Mouse (Mus musculus): Measurements from ENCODE around the gene Krt18.
A peak's percentile ranks its signal among the peaks of the same experiment; 100 is the strongest.

Krt18 gene

DNA sequence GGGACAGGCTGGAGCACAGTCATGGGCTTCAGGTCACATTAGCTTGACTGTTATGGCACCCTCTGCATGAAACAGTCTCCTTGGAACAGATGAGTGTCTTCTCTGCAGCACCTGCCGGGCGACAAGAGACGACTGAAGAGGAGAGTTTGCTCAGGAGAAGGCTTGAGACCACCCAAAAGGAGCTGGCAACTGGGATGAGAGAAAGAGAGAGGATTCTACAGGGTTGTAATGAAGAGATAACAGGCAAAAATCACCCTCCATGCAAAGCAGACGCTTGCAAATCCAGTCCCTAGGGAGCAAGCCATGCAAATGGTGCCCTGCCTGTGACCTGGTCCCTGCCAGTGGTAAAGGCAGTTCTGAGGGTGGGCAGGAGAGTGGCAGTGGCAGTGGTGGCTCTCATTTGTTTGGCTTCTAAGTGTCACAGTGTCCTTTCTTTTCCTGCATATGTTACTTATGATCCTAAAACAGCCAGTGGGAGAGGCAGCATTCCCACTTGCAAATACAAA, 15.7 kb upstream of the Krt18 start:
- DNase-seq: no peak

DNA sequence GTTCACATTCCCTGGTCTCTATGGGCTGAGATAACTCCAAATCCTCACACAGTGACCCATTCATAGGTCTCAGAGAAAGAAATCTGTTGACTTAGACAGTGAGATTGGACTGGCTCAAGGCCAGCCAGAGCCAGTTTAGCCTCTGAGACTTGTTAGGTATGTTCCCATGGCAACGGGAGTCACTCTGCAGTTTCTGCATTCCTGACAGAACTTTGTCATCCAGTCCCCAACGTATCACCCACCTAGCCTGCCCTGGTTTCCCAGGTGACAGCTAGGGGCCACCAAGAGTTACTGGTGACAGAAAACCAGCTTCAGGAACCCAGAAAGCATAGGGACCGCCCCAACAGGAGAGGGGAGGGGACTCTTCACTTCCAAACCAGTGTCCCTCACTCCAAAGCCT, 14.3 kb upstream of the Krt18 start:
- DNase-seq: peak; percentile 26

DNA sequence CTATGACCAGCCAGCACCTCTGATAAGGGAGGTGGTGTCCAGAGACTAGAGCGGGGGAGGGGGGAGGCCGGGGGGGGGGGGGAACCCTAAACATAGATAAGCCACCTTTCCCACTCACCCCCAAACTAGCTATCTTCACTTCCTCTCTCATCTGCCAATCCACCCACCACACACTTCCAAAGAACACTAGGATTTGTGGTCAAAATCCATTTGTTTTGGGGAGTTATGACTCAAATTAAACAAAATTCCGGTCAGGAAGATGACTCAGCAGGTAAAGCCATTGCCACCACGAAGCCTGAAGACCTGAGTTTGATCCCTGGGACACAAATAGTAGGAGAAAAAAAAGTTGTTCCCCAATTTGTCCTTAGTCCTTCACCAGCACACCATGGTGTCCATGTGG, 13.1 kb upstream of the Krt18 start:
- DNase-seq: no peak

DNA sequence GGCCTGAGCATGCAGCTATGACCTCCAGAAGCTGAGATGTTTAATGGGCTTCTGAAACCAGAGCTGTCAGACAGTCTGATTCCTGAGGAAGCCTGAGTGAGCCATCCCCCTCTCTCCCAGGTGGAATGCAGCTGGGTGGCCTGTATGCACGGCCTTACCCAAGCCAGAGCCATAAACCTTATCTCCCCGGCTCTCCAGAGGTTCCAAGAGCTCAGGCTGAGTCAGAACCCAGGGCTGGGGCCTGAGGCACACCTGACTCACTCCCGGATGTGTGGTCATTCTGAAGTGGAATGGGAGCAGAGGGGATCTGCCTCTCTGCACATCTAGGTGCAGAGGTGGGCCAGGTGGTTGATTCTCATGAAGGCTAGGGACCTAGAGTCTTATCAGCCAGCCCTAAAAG, 11.9 kb upstream of the Krt18 start:
- DNase-seq: no peak

DNA sequence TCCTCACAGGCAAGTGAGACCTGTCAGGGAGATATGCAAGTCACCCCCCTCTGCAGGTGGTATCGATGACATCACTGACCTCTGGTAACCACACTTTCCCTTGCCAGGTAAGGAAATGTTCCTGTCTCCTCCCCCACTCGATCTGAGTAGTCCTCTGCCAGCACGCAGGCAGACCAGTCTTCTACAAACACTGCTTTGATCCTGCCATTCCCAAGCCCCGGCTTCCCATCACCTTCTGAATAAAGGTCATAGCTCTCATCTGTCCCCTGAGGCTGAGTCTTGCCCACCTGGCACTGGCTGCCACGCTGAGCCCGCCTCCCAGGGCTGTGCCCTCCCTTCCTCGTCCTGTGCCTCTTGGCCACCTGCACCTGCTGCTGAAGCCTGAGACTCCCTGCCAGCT, 11.2 kb upstream of the Krt18 start:
- DNase-seq: no peak

DNA sequence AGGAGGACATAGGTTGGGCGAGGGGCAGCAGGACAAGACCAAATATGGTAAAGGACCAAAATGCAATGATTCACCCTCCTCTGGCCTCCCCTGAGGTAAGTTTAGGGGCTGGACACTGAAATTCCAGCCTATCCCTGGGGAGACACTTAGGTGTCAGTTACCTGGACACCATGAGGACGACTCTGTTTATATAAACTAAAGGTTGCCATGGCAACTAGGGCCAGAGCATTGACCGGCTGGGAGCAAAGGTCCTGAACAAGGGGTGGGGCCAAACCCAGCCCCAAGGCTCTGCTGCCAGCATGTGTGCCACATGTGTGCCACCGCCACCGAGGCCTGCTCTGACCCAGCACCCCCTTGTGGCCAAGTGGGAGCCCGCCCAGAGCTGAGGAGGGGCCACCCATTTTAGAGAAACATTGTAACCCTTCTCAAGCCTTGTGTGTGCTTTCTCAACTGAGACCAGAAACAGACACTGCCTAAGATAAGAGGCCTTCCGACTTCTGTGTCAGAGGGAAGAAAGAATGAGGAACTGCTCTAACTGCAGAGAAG, 10.0 kb upstream of the Krt18 start:
- DNase-seq: peak; percentile 61

DNA sequence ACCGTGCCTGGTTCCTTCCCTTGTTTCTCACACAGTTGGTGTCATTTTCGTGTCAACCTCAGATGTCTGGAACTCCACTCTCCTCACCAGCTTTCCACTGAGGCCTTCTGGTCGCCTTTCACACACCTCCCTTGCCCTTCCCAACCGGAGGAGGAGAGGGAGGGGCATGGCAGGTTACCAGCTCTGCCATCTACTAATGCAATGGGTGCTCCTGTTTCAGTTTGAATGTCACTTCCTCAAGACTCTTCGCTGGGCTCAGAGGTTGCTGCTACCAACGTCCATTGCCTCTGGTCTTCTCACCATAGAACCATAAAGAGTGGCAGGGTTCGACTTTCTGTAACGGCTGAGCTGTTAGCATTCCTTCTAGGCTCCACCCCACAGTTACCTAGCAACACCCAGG, 5.5 kb upstream of the Krt18 start:
- DNase-seq: no peak

DNA sequence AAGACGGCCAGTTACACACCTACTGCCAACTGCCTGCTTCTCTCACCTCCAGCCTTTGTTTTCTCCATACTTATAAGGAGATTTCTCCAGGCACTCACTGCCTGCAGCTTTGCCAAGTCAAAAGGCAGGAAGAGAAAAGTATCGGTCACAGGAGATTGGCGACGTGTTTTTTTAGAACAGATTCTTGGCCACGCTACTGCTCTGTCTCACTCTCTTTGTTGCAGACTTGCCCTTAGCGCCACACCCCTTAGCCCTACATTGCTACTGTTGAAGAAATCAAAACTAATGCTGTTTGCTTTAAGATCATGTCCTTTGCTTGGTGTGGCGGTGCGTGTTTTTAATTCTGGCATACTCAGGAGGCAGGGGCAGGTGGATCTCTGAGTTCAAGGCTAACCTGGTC, 4.1 kb upstream of the Krt18 start:
- DNase-seq: no peak

DNA sequence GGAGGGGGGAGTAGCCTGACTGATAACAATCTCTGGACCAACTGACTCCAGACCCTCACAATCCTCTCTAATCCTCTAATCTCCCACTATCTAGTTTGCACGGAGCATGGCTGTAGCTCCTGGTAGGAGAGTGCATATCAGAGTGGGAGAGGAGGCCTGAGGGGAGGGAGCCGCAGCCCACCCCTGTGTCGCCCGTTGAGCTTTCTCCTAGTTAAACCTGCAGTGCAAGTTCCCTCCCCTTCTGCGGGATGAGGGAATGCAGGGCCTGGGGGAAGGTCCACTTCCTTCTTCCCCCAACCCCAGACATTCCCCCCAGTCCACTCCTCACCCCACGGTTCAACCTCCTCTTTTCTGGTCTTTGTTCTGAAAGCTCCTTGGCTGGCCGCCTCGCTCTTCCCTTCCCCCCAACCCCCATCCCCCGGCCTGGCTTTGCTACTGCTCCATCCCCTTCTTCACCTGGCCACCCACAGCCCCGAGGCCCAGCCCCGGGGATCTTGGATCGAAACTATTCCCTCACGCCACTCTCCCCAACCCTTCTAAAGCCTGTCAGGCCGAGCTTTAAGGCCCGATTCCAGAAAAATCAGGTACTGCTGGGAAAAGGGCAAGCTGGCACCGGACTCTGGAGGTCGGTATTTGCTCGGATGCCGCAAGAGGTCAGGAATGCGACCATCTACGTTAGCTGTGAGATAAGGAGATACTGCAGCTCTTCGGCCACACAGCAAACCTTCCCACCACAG, 2.7 kb upstream of the Krt18 start:
- peak; percentile 32 for DNase-seq

DNA sequence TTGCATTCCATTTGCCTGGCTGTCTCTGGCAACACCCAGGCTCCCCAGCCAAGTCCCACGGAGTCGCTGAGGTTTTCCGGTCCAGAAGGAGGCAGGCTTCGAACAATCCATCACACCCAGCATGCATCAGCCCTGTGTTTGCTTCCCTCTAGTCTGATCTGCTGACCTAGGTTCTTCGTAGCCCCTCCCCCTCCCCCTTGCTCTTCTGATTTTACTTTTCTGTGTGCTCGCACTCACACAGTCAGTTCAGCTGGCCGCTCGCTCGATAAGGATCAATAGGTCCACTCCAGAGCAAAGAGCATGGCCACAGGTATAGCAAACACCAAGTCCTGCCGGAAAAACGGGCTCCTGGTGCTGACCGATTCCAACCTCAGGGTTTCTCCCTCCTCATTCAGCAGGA, 1.6 kb upstream of the Krt18 start:
- DNase-seq: peak; percentile 68

DNA sequence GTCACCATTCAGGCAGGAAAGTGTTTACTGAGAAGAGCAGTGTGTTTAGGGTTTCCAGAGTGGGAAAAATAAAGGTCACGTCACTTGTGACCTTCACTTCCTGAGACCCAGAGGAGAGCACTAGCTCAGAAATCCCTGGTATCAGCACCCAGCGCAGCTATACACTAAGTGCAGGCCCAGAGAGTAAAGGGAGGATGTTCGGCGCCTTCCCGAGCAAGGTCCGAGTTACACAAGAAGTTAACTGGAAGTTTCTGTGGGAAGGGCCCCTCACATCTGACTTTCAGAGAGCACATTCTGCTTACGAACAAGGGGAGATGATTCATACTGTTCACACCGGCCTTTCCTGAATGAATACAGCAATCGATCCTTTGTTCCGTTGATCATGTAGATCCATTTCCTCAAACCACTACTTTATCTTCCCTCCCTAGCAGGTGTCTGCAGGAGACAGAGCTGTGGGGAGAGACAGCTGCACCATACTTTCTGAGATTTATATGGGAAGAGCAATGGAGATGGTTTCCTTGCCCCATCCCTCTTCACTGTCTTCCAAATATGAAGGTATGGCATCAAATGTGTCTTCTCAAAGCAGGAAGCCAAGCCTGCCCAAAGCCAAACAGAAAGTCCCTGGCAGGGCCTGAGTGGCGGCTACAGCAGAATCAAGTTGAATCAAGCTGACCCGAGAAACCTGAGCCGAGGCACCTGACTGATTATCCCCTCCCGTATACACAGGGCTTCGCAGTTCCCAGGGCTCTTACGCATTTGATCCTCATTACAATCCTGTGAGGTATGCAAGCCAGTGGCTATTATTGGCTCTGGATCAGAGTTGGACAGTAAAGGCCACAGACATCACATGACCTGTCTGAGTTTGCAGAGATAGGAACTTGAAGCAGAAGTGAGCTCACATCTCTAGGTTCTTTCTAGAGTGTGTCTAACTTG, 6.4 kb downstream of the Krt18 start:
- no peak for DNase-seq

DNA sequence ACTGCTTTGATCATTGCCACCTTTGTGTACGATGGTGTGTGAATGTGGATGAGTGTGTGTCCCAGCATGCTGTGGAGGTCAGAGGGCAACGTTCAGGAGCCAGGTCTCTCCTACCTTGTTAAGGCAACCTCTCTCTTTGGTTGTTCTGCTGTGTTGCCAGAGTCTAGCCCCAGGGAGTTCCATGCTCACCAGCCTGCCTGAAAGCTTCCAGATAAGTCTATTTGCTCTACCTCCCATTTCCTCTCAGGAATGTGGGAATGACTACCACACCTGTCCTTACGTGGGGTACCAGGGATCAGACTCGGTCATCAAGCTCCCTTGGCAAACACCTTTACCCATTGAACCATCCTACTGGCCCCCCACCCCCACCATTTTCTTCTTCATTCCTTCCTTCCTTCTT, 12.3 kb downstream of the Krt18 start:
- no peak for DNase-seq

DNA sequence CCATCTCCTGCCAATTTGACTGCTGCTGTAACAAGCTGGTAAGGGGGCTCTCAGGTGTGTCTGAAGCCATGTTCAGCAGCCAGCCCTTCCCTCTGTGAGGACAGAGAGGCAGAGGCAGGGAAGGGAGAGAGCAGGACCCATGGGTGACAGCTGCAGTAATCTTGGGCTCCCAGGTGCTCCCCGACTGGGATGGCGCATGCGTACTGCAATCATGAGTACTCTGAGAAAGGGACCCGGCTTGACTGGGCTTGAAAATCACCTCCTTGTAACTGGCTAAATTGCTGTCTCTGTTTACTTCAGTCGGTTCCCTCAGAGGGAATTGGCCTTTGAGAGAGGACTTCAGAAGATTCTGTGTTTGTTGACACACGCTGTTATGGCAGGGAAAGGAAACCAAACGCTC, 14.0 kb downstream of the Krt18 start:
- DNase-seq: no peak

DNA sequence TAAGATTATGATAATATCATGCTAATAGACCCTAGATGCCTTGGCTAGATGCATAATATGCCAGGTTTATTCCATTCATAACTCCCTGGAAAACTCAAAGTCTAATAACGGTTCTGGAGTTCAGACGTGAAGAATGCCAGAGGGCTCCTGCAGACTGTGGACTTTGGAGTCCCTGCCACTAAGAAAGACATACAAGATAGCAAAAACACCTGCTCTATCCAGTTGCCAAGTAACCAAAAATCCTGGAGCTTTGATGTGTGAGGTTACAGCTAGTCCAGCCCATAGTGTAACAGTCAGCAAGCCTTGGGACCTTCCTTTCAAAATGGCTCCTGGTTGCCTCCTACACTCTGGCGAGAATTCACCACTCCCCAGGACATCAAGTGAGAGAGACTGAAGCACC, 16.8 kb downstream of the Krt18 start:
- DNase-seq: no peak

DNA sequence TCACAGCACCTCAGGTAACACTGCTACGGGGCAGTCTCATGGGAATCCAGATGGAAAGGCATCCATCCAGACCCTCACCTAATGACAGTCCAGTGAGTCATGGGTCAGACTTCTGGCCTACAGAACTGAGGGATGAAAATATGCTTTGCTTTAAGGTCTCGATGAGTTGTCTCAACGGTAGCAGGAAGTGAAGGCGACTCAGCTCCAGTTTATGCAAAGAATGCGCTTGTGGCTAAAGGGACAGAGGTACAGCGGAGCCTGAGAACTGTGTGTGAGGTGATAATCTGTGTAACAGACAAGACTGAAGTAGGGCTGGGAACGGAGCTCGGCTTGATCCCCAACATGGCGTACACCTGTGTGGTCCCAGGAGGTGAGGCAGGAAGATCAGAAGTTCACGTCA, 17.7 kb downstream of the Krt18 start:
- no peak for DNase-seq

DNA sequence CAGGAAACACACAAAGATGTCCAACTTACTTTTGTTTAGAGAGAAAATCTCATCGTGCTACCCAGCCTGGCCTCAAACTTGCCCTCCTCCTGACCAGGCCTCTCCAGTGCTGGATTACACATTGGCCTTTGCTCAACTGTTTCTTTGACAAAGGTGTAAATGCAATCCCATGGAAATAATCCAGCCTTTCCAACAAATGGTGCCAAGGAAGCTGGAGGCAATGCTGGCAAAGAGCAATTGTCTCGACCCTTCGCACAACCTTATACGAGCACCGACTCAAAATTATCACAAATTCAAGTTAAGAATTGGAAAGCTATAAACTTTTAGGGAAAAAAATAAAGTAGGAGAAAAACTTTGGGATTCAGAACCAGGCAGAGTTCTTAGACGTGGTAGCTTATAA, 20.0 kb downstream of the Krt18 start:
- no peak for DNase-seq

DNA sequence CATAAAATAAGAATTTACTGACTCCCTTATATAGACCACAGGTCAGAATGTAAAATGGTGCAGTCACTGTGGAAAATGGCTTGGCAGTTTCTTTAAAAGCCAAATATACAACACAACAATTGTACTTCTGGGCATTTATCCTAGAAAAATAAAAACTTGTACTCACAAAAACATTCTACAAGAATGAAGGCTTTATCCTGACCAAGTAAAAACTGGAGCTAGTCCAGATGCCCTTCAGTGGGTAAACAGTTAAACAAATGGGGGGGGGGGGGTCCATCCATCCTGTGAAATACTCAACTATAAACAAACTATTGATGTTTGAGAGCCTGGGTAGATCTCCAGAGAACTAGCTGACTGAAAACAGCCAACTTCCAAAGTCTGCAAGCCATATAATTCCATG, 21.9 kb downstream of the Krt18 start:
- DNase-seq: no peak

DNA sequence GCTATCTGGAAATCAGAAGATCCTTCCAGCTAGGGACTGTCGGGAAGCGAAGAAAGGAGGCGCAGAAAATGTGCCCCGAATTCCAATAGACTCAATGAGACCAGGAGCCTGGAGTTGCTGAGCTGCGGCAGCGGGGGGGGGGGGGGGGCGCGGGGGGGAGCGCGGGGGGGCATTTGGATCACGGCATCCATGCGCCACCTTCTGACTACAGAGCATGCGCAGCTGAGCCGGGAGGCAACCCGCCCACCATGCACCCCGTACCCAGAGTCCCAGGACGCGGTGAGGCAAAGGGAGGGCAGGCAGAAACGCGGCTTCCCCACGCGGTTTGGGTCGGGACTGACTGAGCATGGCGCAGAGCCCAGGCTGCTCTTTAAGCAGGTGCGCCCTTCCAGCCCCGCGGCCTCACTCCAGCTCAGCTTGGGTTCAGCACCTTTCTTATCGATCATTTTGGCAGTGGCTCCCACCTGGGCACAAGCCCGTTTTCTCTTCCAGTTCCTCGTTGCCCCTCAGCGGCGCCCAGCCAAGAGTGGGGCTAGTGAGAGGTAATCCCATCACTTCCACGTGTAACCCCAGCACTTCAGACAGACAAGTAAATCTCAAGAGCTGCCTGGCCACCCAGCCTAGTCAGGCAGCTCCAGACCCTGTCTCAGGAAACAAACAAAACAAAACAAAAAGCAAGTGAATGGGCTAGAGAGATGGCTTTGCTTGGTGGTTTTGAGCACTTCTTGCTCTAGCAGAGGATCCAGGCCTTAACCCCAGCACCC, 24.1 kb downstream of the Krt18 start:
- peak; percentile 61 for DNase-seq

DNA sequence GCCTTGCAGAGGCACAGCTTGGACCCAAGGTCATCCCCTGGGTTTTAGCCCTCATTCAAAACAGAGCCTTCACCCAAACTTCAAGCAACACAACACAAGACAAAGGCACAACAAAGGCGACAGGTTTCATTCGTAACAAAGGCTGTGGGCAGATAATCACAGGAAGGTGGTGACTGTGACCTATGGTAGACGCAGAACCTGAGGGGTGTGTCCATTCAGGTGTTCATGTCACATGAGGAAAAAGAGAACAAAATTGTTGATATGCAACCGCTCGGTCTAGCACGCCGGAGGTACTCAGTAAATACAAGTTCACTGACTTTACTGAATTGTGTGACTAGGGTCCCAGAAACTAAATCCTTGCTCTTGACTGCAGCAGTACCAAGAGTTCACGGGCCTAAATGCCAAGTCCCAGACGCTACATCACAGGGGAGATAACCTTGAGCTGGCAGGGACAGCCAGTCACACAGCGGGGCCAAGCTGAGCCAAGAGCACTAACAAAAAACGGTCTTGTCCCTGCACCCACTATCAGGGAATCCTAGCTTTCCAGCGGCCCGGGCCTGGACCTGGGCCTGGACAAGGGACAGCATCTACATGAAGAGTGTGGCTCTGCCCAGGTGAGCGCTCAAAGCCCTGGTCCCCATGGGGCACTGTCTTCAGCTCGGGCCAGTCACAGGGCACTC, 28.7 kb downstream of the Krt18 start:
- DNase-seq: no peak

DNA sequence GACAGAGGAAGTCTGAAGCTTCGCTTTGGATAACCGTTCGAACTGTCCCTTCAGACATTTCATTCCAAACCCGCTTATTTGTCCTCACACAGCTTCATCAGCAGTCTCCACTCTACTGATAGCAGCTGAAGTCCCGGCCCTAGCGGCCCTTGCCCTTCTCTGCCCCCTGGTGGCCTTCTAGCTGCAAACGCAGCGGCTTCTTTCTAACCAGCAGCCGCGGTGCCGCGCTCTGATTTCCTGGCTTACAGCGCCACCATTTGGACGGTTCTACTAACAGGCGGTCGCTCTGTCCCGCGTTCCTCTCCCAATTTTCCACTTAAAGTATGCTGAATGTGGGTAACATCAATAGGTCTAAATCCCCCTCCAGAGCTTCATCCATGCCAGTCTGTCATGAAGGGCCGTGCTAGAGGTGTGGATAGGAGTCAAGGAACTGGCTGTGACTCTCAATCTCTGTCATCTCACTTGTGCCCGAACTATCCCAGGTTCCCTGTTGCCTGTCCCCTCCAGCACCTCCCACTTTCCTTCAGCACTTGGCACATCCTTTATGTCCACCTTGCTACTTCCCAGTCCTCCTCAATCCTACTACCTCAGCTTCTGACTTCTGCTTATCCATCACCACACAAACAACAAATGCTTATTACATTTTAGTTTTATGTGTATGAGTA, 37.8 kb downstream of the Krt18 start:
- DNase-seq: peak; percentile 91

Data from liver (tissue).